Mouse (Mus musculus) cerebellum, postnatal 4 days (tissue): ENCODE results near the gene Wdr75.

ENCODE experiments used
- DNase-seq, 2 experiments: peaks; one replicate each; pipeline ENCODE4 v3.0.0; 2022; ENCODE audit warnings: low spot score in 2 of 2, mixed read lengths in 1 of 2

Gene Wdr75

DNA sequence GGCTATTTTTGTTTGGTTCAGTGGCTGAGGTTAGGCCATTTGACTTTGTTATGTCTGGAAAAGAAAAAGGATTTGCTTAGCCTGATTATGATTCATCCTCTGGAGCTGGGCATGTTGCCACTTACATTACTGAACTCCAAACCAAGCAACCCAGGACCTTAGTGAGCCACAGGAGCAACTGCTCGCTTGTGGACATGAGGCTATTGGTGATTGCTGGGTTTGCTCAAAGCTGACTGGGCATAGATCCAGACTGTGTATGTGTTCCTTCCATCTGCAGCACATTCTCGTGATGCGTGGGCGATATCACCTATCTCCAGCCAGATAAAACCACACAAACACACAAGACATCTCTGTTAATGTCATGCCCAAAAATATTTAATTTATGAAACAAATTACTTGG is 42.8 kb downstream of the Wdr75 start:
- peak in 1 of 2 experiments; percentile 9 for DNase-seq

DNA sequence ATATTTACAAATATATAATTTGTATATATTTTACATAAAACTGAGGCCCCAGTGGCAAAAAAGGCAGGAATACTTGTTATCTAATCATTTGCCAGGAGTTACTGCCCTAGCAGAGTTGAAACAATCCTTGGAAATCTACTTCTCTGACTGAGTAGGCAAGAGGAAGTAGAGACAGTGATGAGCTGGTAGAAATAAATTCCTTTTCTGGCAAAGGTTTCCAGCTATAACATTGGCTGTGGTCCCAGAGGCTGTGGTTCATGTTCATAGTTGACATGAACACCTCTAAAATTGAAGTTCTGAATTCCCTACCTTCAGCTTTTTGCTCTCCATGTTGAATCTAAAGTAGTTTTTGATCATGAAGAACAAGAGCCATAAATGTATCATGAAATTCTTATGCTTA is 43.3 kb downstream of the Wdr75 start:
- no peak for DNase-seq

DNA sequence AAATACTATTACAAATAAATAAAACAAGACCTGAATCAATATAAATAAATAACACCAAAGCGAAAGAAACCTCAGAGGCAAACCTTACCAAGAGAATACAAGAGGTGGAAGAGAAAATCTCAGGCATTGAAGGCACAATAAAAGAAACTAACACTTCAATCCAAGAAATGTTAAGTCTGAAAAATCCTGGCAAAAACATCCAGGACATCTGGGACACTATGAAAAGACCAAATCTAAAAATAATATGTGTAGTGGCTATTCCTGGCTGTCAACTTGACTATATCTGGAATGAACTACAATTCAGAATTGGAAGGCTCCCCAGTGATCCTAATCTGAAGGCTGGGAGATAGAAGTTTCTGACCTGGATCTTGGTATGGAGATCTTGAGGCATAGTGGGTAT is 50.5 kb downstream of the Wdr75 start:
- no peak for DNase-seq

DNA sequence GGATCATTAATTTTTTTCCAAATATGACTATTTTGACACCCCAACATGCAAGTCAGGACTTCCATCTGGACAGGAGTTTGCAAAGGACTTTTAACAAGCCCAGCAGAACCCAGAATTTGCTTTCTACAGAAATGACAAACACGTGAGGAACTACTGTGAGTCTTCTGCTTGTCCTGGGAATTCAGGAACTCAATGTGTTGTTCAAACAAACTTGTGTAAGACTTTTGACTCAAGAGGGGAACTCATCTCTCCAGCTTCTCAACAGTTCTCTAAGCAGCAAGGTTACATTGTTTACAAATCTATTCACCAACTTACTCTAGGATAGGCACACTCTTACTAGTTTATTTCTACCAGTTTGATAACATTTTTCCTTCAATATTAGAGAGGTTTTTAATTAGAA is 63.1 kb downstream of the Wdr75 start:
- DNase-seq: no peak

DNA sequence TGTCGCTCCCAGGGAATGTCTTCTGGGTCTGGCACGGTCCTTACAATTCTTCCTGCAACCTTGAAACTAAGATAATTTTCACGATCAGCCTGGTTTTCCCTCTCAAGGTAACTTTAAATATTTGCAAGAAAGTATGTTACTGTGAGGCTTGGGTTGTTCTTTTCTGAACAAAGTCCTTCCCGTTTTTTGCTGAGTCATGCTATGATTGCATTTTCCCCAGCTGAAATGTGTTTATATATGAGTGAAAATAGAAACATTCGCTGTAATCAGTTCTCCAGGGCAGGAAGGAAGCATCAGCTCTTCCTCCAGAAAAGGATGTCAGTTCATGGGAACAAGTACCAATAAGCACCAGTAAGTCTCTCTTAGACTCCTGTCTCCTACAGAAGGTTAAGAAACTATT is 65.4 kb downstream of the Wdr75 start:
- DNase-seq: no peak

DNA sequence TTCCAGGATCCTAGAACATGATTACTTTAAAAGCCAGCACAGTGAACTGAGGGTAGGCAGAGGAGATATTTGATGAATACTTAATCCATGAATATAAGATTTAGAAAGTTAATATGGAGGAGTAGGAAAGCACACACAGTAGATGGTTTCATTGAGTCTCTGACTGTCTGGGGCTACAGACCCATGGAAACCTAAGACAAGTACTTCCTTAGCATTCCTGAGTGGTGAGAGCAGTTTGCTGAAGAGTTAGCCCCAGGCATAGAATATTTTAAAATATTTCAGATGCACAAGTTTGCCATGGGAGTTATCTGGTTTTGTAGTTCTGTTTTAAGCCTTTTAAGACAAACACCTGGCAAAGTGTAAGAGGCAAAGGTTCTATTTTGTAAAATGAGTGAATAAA is 66.2 kb downstream of the Wdr75 start:
- DNase-seq: no peak

DNA sequence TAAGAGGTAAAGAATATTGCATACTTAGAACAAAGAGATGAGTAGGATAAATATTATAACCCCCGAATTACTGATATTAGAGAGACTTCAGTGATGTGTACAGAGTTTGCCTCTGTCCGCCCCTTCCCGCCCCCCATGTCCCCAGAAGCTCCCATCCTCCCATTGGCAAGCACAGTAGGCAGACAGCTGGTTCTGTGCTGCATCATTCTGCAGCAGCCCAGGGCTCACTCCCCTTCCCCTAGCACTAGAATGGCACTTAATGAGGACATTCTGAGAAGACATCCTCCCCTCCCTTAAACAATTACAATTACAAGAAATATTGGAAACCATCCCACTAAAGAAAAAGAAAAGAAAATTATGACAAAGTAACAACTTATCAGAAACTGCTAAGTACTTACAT is 68.7 kb downstream of the Wdr75 start:
- DNase-seq: no peak

DNA sequence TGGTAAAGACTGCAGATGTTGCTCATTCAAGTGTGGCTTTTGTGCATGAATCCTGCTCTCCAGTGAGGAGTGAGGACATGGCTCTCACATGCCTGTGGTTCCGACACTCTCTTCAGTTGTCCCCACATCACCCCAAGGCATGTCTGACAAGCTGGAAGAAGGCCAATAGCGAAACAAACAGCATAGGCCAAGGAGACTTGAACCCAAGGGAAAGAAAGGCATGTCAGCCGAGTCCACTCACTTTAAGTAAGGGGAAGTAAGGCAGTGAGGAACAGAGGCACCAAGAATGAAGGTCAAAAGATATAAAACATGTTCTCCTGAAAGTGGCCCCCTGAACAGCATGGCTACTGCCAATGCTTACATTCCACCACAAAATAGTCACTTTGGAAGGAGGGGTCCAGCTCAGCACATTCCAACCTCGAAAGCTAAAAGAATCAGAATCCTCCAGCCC is 69.6 kb downstream of the Wdr75 start:
- no peak for DNase-seq

DNA sequence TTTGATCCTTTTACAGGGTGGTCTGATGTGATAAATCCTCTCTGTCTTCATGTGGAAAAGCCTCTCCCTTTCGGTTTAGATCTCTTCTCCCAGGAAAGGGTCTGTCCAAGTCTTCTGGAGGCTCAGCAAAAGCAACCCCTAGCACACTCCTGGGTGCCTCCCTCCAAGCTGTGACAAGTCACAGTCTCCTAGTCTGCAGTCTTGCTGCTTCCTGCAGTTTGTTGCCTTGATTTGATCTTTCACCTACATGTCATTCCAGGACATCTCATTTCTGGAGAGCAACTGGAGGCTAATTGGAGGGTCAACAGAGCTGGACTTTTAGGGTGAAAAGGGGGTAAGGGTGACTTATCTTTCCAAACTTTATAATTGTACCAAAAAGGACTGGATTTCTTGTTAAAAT is 70.3 kb downstream of the Wdr75 start:
- DNase-seq: no peak

DNA sequence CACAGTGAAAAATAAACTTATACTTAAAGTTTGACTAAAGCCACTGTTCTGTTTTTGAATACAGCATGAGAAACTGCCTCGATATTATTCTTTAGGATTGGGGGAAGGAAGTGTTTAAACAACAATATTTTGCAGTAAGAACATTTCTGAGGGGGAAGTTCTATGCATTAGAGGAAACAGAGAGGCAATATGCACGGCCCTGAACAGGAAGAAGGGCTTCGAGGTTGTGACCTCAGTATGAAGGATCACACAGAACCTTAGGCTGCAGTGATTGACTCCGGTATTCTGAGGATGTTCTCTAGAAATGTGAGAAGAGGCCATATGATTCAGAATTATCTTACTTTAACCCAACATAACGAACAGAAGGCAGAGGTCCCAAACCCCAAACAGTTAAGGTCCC is 70.8 kb downstream of the Wdr75 start:
- DNase-seq: no peak

DNA sequence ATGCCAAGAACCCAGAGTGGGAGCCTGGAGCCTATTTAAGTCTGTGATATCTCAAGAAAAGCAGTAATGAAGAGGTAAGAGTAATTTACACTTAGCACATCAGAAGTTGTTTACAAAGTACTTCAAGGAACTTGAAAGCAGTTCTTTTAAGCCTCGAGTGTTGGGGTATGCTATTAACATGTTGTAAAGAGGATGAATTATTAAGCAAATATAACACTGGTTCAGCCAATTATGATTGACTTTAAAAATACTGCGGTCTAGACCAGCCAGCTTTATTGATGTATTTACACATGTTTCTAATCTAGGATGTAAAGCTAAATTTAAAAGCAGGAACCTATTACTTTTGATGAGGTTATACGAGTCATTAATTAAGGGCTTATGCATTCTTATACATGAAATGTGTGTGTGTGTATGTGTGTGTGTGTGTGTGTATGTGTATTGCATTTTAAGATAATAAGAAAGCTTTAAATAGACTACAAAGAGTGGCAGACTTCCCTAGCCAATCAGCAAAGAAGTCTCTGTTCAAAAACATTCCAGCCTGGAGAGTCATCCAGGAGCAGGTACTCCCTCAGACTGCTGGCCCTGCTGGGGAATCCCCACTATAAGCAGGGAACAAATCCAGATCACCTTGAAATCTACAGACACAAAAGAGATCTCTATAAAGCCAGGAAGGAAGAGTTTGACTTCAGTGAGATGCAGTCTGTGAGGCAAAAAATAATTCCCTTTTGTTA is 71.5 kb downstream of the Wdr75 start:
- DNase-seq: no peak

DNA sequence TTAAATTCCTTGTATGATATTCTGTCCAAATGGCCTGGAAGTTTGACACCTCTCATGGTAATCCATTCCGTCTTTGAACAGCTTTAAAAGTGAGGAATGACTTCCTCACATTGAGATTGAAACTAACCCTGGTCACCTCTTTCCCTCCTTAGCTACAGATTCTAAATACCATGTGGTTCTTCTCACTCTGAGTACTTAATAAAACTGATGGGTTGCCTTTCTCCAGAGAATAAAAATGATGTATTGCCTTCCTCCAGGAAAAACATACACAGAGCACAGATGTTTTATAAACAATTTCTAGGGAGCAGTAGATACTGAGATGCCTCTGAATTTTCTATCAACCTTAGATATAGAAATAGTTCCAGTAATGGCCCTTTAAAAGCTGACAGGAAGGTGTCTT is 73.1 kb downstream of the Wdr75 start:
- DNase-seq: no peak

DNA sequence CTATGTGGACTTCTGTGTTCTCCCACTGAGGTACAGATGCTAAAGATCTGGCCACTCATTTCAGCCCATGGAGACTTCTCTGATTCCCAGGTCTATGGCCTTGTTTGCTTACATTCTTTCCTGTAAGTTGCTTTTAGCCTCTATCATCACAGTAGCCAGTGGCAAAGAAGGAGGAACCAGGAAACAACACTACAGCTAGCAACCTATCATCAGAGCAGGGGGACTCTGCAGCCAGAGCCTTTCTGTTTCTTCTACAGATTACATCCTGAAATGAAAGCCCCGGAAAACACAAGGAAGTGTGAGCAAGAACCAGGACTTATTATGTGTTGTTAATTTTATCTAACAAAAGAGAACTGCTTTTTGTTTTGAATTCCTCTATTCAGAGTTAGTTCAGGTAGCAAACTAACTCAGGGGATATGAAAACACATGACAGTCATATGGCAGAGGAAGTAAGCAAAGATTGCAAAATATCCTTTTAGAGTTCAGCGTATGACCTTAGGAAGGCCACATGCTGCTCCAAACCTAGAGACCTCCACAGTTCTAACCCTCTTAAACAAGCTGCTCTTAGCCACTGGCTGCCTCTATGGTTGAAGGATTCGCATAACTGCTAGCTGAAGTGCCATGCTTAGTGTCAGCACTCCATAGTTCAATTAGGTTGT is 73.6 kb downstream of the Wdr75 start:
- DNase-seq: no peak
